Mouse (Mus musculus): ENCODE results near the gene Rbmxl2. TPM values are rescaled to one million over a fixed set of nuclear protein-coding genes. Genes with fewer than 3 reads are reported as not detected.

The Rbmxl2 gene
- total and polyA plus RNA-seq, 3 experiments: not detected

GRCm38 (mm10) chr7:107216845-107217244 lies 7.6 kb downstream of the Rbmxl2 start:
- no peak for DNase-seq (ENCODE audit: low read depth, low spot score)
- Histone ChIP-seq H3K4me1 (ENCODE audit: control insufficient read depth in 1 of 2, insufficient read depth in 2 of 2, low read length in 2 of 2) (no peaks in the 10 kb centered on the region), H3K4me3 (ENCODE audit: control insufficient read depth in 1 of 2, insufficient read depth in 1 of 2, low read depth in 2 of 2, low read length in 2 of 2) (no peak overlapping the region), H3K9ac (ENCODE audit: control insufficient read depth, low read depth, low read length, poor library complexity, severe bottlenecking) (no peak overlapping the region), H3K9me3 (replicated peaks; ENCODE audit: insufficient read depth, low read length) (no peaks in the 10 kb centered on the region), H3K27me3 (ENCODE audit: control insufficient read depth in 1 of 2, insufficient read depth in 2 of 2, low read length in 2 of 2) (no peaks in the 10 kb centered on the region), H3K27ac (ENCODE audit: control insufficient read depth, low read depth, low read length) (no peak overlapping the region), H3K36me3 (ENCODE audit: control insufficient read depth in 1 of 2, insufficient read depth in 2 of 2, low read length in 2 of 2) (no peaks in the 10 kb centered on the region), H3K79me2 (ENCODE audit: control insufficient read depth, insufficient read depth, low read length, poor library complexity) (no peaks in the 10 kb centered on the region)
- TF ChIP-seq SMC3 (IDR thresholded peaks at IDR 0.05; ENCODE audit: low read depth, low read length) (0 out of 2 replicates have a peak, but pooled peaks have one; percentile 13), HCFC1 (IDR thresholded peaks at IDR 0.05; ENCODE audit: low read depth, low read length) (no peak), ZKSCAN1 (IDR thresholded peaks at IDR 0.05; ENCODE audit: low read depth, low read length) (no peak), CTCF (IDR thresholded peaks at IDR 0.05 in 2 of 3, conservative IDR thresholded peaks at IDR 0.05 in 1 of 3; ENCODE audit: control insufficient read depth in 1 of 3, insufficient read depth in 1 of 3, low read depth in 2 of 3, low read length in 3 of 3, poor library complexity in 1 of 3, severe bottlenecking in 1 of 3) (peak in 1 of 3 experiments; percentile 13; a peak in 1 of 6 replicates), EP300 (IDR thresholded peaks at IDR 0.05; ENCODE audit: low read depth in 1 of 2, low read length in 2 of 2) (no peak), POLR2A (IDR thresholded peaks at IDR 0.05; ENCODE audit: control insufficient read depth in 1 of 2, insufficient read depth in 1 of 2, low read depth in 1 of 2, low read length in 2 of 2, poor library complexity in 1 of 2) (no peak), POLR2AphosphoS2 (IDR thresholded peaks at IDR 0.05; ENCODE audit: low read length) (no peak), RAD21 (IDR thresholded peaks at IDR 0.05; ENCODE audit: low read depth, low read length) (no peak), MYC (IDR thresholded peaks at IDR 0.05; ENCODE audit: low read depth, low read length) (no peak), ZMIZ1 (IDR thresholded peaks at IDR 0.05; ENCODE audit: low read depth, low read length) (no peak)

- H3K79me2 ChIP-seq (ENCODE audit: control insufficient read depth, insufficient read depth, low read length, poor library complexity): no peaks in the 10 kb centered on the region
- no peaks in the 10 kb centered on the region for H3K36me3 ChIP-seq (ENCODE audit: control insufficient read depth in 1 of 2, insufficient read depth in 2 of 2, low read length in 2 of 2)
- H3K4me1 ChIP-seq (ENCODE audit: control insufficient read depth in 1 of 2, insufficient read depth in 2 of 2, low read length in 2 of 2): no peaks in the 10 kb centered on the region
- no peak overlapping the region for H3K27ac ChIP-seq (ENCODE audit: control insufficient read depth, low read depth, low read length)
- H3K4me3 ChIP-seq (ENCODE audit: control insufficient read depth in 1 of 2, insufficient read depth in 1 of 2, low read depth in 2 of 2, low read length in 2 of 2): no peak overlapping the region
- H3K27me3 ChIP-seq (ENCODE audit: control insufficient read depth in 1 of 2, insufficient read depth in 2 of 2, low read length in 2 of 2): no peaks in the 10 kb centered on the region
- no peaks in the 10 kb centered on the region for H3K9me3 ChIP-seq (replicated peaks; ENCODE audit: insufficient read depth, low read length)
- no peak for TF ChIP-seq MEF2A (IDR thresholded peaks at IDR 0.05; ENCODE audit: extremely low read depth, insufficient replicate concordance, low read depth, low read length, poor library complexity, severe bottlenecking)
- TF ChIP-seq RCOR1 (IDR thresholded peaks at IDR 0.05; ENCODE audit: low read depth, low read length): no peak
- no peak for TF ChIP-seq TAL1 (IDR thresholded peaks at IDR 0.05; ENCODE audit: low read length)
- no peak for TF ChIP-seq UBTF (IDR thresholded peaks at IDR 0.05; ENCODE audit: borderline replicate concordance, insufficient read depth, low read depth, low read length)
- TF ChIP-seq MYC (IDR thresholded peaks at IDR 0.05; ENCODE audit: low read depth, low read length): no peak
- no peak for TF ChIP-seq POLR2A (IDR thresholded peaks at IDR 0.05; ENCODE audit: control insufficient read depth in 1 of 2, insufficient read depth in 1 of 2, low read depth in 1 of 2, low read length in 2 of 2, poor library complexity in 1 of 2)
- TF ChIP-seq POLR2AphosphoS5 (IDR thresholded peaks at IDR 0.05; ENCODE audit: borderline replicate concordance, low read depth, low read length): no peak
- TF ChIP-seq MAX (IDR thresholded peaks at IDR 0.05; ENCODE audit: low read length): no peak
- no peak for TF ChIP-seq ZNF384 (IDR thresholded peaks at IDR 0.05; ENCODE audit: low read depth, low read length)
- TF ChIP-seq POLR2AphosphoS2 (IDR thresholded peaks at IDR 0.05; ENCODE audit: low read length): no peak
- TF ChIP-seq GATA1 (IDR thresholded peaks at IDR 0.05; ENCODE audit: low read depth, low read length): no peak
- TF ChIP-seq CHD2 (IDR thresholded peaks at IDR 0.05; ENCODE audit: low read length): no peak
- no peak for TF ChIP-seq GABPA (IDR thresholded peaks at IDR 0.05; ENCODE audit: low read depth, low read length)
- no peak for TF ChIP-seq ZC3H11A (IDR thresholded peaks at IDR 0.05; ENCODE audit: low read depth, low read length)
- no peak for TF ChIP-seq SMC3 (IDR thresholded peaks at IDR 0.05; ENCODE audit: low read depth, low read length)
- no peak for TF ChIP-seq ZMIZ1 (IDR thresholded peaks at IDR 0.05; ENCODE audit: low read depth, low read length)
- no peak overlapping the region for H3K9ac ChIP-seq (ENCODE audit: control insufficient read depth, low read depth, low read length, poor library complexity, severe bottlenecking)
- DNase-seq (ENCODE audit: low read depth, low spot score): no peak
Observed at GRCm38 (mm10) chr7:107236854-107237253, 27.6 kb downstream of the Rbmxl2 start.

All from MEL (cell line).